Mouse (Mus musculus) CH12F3 (cell line): ENCODE measurements around the gene Bpifc.

ENCODE experiments used
- in situ Hi-C: fragments of 300-500 bp; cut with MboI; formaldehyde crosslinking; loops from 2 replicates; pipeline ENCODE4 v1.14.3; 2020; ENCODE audit warnings: low sequenced_read_pairs

Bpifc gene

DNA sequence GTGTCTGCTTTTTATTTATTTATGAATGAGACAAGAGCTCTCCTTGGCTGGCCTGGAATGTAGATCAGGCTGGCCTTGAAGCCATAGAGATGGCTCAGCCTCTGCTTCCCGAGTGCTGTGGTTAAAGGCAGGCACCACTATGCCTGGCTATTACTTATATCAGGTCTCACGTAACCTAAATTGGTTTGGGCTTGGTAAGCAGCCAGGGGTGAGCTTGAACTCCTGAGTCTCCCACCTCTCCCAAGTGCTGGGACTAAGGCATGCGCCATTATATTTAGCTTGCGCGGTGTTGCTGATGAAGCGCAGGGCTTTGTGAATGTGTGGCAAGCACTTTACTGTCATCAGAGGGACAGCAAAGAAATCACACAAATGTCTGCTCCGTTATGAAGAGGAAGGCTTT lies 6.1 kb upstream of the Bpifc start:
- in situ Hi-C loops, result no loop called here

DNA sequence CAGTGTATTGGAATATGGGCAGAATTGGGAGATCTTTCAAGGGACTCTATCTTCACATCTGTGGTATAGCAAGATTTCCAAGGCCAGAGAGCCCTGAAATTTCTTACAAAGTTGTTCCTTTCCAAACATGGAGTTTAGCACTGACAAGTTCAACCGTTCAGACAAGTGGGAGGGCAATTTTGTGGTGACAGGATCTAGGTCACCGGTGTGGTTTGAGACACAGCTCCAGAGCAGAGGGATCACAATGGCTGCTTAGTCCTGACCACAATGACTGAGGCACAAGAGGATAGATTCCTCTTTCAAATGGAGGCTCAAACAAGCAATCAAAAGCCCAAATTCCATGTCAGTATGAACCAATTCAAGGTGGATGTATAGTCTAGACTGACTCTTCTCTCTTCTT lies 523 bp downstream of the Bpifc start:
- in situ Hi-C loops, result no loop called here

DNA sequence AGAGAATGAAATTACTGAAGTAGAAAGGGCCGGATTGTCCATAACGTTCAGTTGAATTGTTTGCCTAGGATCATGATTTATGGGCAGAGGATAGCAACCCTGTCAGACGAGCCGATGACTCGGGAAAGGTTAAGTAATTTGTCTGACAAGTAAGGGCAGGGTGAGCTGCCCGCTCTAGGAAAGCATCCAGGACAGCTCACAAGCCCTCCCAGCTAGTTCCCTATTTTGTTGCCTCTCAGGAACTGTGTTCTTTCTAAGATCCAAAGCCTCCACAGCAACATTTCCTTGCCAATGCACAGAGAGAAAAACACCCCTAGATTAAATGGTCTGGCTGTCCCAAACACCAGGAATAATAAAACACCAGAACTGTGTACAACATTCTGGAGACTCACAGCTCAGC lies 1.1 kb downstream of the Bpifc start:
- in situ Hi-C loops, result no loop called here

DNA sequence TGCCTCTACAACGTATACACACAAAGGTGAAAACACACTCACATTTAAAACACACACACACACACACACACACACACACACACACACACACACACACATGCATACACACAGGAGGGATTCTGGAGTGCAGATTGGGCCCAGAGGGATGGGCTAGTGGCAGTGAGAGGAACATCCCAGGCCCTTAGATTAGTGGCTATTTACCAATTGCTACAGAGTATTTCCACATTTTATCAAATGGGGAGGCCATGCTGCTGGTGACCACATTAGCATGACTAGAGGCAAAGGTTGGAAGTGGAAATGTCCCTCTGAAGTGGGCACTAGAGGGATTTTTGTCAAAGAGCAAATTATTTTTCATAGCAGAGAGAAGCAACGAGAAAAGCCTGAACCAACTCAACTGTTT lies 2.0 kb downstream of the Bpifc start:
- in situ Hi-C loops, result no loop called here

DNA sequence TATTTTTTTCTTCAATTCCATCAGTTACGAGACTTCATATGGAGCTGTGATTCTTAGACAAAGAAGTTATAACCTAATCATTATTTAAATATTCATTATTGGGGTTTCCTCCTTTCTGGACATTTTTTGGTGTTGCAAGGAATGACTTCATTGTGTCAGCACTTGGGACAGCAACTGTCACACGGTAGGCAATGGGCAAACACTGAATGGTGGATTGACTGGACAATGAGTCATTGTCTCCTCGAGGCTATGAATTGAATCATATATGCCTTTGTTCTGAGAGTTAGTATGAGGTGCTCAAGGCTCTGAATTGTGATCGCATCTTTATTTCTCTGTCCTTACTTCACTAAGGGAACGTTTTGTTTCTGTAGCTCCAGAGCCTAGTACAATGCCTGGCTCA lies 5.2 kb downstream of the Bpifc start:
- in situ Hi-C loops, result no loop called here

DNA sequence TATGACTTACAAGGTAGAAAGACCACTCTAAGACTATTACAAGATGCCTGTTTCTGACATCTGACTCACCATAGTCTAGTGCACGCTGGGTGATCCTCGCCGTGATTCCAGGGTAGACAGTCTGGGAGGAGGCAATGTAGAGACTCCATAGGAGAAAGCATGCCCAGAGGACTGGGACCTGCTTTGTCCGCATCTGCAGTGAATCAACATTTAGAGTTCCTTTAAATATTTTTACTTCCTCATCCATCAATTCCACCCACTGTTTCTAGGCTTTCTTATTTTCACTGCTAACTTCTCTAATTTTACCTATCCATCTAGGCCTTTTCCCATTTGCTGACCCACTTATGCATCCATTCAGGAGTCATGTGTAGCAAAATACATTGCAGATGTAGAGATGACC lies 11.2 kb downstream of the Bpifc start:
- in situ Hi-C loops, result no loop called here

DNA sequence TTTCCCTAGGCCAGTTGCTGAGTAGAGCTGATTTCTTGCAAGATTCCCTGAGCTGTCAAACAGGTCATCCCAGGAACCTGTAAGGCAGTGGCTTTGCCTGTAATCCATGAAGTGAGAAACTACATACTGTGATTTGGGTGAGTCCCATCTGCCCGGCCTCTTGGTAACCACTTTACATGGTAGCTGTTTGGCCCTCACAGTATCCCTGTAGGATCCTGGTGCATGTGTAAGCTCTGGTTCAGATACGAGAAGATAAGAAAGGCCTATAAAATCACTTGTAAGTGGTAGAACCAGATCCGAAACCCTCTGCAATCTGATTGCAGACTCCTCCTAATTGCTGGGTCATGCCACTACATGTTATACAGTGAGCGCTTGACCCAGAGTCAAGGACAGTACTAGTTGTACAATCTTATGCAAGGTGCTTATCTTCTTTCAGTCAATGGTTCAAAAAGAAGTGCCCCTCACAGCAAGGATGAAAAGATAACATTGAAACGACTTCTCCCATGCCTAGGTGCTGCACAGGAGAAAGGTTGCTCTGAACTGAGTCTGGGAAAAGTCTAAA lies 17.1 kb downstream of the Bpifc start:
- in situ Hi-C loops, result no loop called here

DNA sequence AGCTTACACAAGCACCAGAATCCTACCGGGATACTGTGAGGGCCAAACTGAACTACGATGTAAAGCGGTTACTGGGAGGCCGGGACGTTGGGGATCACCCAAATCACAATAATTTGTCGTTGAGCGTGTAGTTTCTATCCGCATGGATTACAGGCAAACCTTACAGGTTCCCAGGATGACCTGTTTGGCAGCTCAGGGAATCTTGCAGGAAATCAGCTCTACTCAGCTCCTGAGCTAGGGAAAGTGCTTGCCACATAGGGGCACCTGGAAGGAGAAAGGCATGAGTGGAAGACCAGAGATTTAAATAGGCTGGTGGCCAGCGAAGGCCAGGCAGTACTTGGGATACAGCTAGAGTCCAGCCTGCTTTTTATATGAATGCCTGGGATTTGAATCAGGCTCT lies 17.9 kb downstream of the Bpifc start:
- in situ Hi-C loops, result no loop called here

DNA sequence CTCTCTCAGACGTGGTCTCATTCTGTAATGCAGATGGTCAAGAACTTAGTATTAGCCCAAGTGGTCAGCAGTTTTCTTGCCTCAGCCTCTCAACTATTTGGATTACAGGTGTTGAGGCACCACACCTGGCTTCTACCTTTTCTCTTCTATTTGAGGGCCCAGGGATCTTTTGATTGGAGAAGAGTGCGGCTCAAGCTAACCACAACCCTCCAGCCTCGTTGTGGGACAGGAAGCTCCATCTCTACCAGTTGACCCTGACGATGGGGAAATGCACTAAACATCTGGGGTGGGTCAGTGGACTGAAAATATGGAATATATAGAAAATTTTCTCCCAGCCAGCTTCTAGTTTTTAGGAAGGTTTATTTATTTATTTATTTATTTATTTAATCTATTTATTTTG lies 19.3 kb downstream of the Bpifc start:
- in situ Hi-C loops, result no loop called here

DNA sequence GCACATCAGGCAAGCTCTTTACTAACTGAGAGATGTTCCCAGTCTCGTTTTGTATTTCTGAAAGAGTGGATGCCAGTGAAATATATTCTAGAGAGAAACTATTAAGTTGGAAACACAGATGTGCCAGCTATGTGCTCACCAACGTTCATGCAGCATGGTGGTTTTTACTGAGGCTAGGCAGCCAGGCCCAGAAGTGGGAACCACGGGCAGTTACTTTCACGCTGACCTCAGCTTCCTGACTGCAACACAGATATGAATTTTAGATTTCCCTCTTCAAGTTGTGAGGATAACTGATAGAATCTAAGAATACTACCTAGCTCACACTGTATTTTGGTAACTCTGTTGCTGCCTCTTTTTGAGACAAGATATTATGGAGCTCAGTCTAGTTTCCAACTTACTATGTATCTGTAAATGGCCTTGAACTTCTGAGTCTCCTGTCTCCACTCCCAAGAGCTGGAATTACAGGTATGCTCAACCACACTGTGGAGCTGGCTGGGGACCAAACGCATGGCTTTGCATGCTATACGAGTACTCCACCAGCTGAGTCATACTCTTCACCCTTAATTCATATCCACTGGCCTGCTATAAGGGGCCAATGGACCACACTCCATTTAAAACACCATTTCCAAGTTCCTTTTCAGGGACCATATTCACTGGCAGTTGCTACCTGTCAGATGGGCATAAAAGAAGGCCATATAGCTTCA lies 22.1 kb downstream of the Bpifc start:
- in situ Hi-C loops, result no loop called here

DNA sequence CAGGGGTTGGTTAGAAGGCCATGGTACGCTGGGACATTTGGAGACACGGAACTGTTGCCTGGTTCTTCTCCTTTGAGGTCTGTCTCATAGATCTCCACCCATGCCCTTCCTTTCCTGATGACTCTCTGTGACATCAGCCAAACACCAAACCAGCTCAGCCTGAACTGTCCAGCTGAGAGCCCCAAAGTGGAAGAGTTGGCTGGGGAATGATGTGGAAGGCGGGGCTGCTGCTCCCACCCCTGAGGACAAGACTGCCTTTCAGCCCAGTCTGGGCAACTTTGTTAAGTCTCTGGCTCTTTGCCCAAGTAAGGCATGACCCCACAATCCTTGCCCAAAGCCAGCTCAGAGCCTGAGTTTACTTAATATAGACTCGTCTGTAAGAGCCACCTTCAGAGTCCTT lies 38.8 kb downstream of the Bpifc start:
- in situ Hi-C loops, result no loop called here

DNA sequence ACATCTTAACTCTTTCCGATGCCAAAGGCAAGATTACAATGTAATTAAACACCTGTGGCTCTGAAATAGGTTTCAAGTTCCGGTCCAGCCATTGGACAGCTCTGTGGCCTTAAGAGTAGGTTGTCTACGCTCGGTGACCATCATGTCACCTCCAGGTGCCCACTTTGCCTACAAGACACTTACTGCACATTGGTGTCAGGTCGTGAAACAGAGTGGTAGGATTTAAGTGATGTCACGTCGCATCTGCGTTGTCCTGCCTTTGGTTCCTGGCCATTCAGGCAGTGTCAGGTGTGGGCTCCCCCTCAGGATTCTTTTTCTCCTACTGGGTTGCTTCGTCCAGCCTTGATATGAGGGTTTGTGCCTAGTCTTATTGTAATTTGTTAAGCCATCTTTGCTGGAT lies 39.9 kb downstream of the Bpifc start:
- in situ Hi-C loops, result no loop called here

DNA sequence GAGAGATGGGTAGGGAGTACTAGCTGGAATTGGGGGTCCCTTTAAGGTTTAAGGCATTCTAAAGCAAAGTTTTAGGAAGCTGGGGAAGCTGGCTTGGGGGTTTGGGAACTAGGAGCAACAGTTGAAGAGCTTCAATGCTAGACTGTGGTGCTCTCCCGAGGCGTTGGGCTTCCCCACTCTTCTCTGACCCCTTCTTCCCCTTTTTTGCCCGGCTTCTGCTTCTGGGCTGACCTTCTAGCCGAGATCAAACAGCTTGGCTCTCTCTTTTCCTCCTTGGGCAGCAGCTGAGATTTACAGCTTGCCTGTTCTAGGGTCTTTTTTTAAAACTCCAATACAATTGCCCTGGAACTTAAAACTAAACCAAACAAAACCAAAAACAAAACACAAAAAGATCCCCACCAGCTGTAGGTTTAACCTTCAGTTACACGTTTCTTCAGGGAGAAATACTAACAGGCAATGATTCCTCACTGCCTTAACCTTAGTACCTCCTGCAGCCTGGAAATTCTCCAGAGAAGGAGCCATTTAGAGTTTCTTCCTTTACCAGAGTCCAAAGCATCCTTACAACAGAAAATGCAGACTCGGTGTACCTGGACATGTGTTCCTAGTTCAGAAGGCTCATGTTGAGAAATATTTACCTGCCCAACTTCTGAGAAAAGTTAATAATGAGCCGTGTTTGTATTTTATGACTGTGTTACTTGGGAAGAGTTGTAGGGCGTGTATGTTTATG lies 41.6 kb downstream of the Bpifc start:
- in situ Hi-C loops, result loop anchor here (10.0 kb wide), 1 partner anchor 495 kb away; no protein-coding TSS in a partner anchor

DNA sequence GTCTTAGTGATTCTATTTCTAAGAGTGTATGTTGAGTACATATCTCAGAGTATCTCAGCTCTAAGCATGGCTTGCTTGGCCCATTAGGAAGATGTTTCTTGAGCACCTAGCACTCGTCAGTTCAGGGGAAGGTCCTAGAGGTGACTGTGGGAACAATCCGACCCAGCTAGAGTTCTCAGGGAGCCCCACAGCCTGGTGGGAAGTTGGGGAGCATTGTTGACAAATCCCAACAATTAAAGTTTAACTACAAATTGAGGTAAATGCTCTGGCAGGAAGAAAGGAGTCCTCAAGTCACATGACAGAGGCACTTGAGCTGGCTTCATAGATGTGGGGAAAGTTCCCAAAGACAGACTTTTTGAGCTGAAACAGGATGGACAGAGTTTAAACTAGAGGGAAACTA lies 43.0 kb downstream of the Bpifc start:
- in situ Hi-C loops, result loop anchor here (10.0 kb wide), 1 partner anchor 496 kb away; no protein-coding TSS in a partner anchor

DNA sequence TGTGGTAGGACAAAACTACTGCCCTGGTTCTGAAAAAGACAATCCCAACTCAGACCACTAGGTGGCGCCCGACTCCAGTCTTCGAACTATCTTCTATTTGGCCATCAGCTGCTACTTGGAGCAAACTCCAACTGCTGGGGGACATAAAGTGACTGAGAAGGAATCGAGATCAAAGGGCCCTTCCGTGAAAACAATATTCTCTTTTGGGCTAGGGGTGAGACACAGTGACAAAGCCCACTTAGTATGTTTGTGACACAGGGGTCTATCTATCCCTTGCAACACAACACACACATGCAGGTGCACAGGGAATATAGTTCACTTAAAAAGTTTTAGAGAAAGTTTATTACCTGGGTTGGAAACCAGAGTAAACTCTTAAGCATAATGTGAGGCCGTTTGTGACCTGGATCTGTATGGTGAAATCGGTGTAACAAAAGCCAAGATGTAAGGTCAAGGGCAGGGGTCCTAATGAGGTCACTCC lies 43.5 kb downstream of the Bpifc start:
- in situ Hi-C loops, result loop anchor here (10.0 kb wide), 1 partner anchor 497 kb away; no protein-coding TSS in a partner anchor

DNA sequence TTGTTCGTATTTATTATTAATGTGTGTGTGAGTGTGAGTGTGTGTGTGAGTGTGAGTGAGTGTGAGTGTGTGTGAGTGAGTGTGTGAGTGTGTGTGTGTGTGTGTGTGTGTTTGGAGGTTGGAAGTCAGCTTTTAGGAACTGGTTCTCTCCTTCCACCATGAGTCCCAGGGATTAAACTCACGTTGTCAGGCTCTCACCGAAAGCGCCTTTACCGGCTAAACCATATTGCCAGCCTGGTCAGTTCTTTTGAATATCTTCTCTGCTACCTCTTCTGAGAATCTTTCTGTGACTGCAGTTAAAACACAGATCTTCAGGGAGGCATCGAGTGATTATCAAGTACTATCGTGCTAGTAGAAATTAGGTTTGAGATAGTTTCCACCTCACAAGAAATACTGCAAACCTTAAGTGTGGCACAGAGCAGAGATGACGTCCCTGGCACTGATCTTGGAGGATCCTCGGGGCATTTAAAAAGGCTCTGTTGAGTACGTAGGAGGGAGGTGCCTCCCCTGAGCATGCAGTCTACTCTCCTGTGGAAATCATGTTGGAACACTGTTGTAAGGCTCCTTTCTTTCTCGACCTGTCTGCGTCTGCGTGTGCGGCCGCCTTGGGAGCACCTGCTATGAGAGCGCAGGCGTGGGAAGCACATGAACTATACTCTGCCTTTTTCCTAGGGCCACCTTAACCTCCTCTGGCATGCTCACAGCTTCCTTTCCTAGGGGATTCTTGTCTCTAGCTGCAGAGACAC lies 44.1 kb downstream of the Bpifc start:
- in situ Hi-C loops, result loop anchor here (10.0 kb wide), 1 partner anchor 497 kb away; no protein-coding TSS in a partner anchor

DNA sequence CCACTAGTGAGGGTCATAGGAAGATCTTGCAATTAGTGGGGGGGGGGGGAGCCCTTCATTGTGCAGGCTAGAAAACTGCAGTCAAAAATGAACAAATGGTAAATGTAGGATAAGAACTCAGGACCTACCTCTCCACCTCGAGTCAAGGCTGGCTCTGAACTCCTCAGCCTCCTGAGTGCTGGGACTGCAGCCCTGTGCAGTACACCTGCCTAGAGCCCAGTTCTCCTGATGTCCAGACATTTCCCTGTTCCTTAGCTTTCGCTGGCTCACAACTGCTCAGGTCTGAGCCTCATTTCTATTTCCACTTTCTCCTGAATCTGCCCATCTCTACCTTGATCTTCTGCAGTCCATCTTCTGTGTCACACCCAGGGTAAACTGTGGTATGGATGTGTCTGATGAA lies 45.2 kb downstream of the Bpifc start:
- in situ Hi-C loops, result loop anchor here (10.0 kb wide), 1 partner anchor 498 kb away; no protein-coding TSS in a partner anchor

DNA sequence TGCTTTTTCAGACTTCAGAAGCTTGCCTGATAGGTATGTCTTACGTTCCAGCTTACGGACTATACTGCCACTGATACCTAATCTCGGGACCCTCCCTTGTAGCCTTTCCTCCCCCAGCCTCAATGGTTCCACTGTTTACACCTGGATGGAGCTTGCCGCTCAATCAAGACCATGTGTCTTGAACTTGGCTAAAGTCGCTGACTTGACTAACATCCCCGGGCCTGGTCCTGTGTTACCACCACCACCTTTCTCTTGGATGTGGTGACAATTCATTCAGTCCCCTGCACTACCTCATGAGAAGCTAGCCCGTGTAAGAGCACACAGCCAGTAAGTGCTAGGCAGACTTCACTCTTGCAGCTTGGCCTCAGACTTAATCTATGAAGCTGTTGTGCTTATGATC lies 47.4 kb downstream of the Bpifc start:
- in situ Hi-C loops, result loop anchor here (10.0 kb wide), 1 partner anchor 500 kb away; no protein-coding TSS in a partner anchor

DNA sequence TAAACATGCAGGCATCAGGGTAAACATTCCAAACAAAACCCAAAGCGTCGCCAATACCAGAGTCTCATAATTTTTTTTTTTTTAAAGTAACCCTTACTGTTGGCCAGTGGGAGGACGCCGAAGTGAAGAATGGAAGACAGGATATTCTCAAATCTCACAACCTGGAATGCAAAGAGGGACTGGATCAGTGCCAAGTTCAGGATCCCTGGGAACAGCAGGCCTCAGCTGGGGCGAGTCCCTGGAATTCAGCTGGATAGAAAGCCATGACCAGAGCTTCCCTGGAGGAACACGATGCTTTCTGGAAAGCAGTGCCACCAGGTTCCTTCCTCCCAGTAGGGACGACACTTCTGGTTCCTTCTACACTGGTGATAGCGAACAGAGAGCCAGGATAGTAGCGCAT lies 48.8 kb downstream of the Bpifc start:
- in situ Hi-C loops, result loop anchor here (10.0 kb wide), 1 partner anchor 502 kb away; no protein-coding TSS in a partner anchor

DNA sequence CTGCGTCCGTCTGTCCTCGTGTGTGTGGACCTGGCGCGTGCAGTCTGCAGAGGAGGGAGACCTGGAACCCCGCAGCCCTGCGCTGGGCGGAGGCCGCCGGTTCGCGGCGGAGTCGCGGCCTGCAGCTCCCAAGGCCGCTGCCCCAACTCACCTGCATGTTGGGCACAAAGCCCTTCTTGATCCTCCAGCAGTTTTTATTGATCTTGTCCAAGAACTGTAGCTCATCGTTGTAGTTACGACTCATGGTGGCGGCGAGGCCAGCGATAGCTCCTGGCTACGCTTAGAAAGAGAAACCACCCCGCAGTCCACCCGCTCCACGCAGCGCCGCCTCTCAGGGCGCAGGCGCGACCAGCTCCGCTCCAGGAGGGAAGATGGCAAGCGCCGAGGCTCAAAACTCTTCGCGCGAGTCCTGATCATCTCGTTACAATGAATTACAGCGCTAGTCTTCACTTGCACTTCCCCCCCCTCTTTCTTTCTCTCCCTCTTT lies 54.2 kb downstream of the Bpifc start, which contains the start of gene Rtcb:
Gene Rtcb, minus strand, starts transcription at position 360 of the 487 bp plus-strand sequence.
- in situ Hi-C loops, result no loop called here
